Mouse (Mus musculus) CD8-positive naive resting alpha-beta T cell, adult 2 months (primary cell): Measurements from ENCODE around the gene Atp2a2.

Experiments
- DNase-seq, 2 experiments: peaks; one replicate each; pipeline ENCODE4 v3.0.0; 2022; ENCODE audit warnings: low read depth in 2 of 2, low spot score in 2 of 2

The Atp2a2 gene

GRCm38 (mm10) chr5:122520254-122521129, 18.5 kb upstream of the Atp2a2 start:
- DNase-seq, result no peak

- no peak for DNase-seq
These were observed 17.1 kb upstream of the Atp2a2 start for GRCm38 (mm10) chr5:122519043-122519660.

- DNase-seq, result no peak
These were observed 16.2 kb upstream of the Atp2a2 start for GRCm38 (mm10) chr5:122518247-122518646.

GRCm38 (mm10) chr5:122516901-122517300, 14.9 kb upstream of the Atp2a2 start:
- no peak for DNase-seq

GRCm38 (mm10) chr5:122516029-122516730, 14.2 kb upstream of the Atp2a2 start:
- no peak for DNase-seq

- no peak for DNase-seq
These were observed 12.1 kb upstream of the Atp2a2 start for GRCm38 (mm10) chr5:122514127-122514521.

- no peak for DNase-seq
These were observed 11.5 kb upstream of the Atp2a2 start for GRCm38 (mm10) chr5:122513421-122514126.

- DNase-seq, result no peak
These were observed 10.0 kb upstream of the Atp2a2 start for GRCm38 (mm10) chr5:122512011-122512410.

- DNase-seq, result no peak
These were observed 9.4 kb upstream of the Atp2a2 start for GRCm38 (mm10) chr5:122511405-122511804.

- no peak for DNase-seq
These were observed 8.7 kb upstream of the Atp2a2 start for GRCm38 (mm10) chr5:122510651-122511157.

GRCm38 (mm10) chr5:122509608-122510007, 7.6 kb upstream of the Atp2a2 start:
- no peak for DNase-seq

GRCm38 (mm10) chr5:122508861-122509306, 6.9 kb upstream of the Atp2a2 start:
- no peak for DNase-seq

- DNase-seq, result no peak
These were observed 5.4 kb upstream of the Atp2a2 start for GRCm38 (mm10) chr5:122507396-122507795.

- no peak for DNase-seq
These were observed 4.4 kb upstream of the Atp2a2 start for GRCm38 (mm10) chr5:122506462-122506861.

- no peak for DNase-seq
These were observed 3.5 kb upstream of the Atp2a2 start for GRCm38 (mm10) chr5:122505554-122505953.

GRCm38 (mm10) chr5:122503760-122504119, 1.7 kb upstream of the Atp2a2 start:
- DNase-seq, result no peak

GRCm38 (mm10) chr5:122503015-122503759, 1.2 kb upstream of the Atp2a2 start:
- DNase-seq, result no peak

GRCm38 (mm10) chr5:122501101-122502076, 636 bp downstream of the Atp2a2 start:
- DNase-seq, result peak; percentile 32 to 35

- DNase-seq, result no peak
These were observed 1.5 kb downstream of the Atp2a2 start for GRCm38 (mm10) chr5:122500563-122500962.
